Mouse (Mus musculus) lung, adult 10 weeks (tissue): Measurements from ENCODE around the gene Cdx4. TPM values are rescaled to one million over a fixed set of nuclear protein-coding genes. Genes with fewer than 3 reads are reported as not detected.

ENCODE experiments used
- polyA plus RNA-seq: library from polyadenylated mRNA; stranded (reverse); fragments of 350-450 nt; fragmentation: Illumina TruSeq; extraction: RNeasy Lipid Tissue Mini Kit (QIAGEN cat#74804); gene quantifications from one replicate; pipeline ENCODE4 v1.2.3, GENCODE M21; 2014; ENCODE audit warnings: low read depth, low replicate concordance; ENCODE audit not compliant: insufficient read depth

The Cdx4 gene
- not detected for polyA plus RNA-seq

DNA sequence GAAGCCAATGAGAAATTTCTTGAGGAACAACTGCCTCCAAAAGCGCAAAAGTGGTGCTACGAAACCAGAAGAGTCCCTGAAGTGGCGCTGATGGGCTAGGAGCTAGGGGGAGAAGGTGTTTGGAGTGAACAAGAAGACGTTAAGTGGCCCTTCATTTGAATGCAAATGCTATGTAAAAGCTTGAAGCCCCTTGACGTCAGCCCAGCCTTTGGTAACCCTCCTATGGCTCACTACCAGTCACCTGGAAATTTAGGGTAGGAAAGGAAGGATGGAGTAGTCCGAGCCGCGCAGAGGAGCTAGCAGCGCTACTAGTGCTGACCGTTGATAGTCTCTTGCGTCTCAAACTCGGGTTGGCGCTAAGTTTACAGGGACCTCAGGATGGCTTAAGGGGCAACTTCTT, at the start of gene Cdx4:
TSS of gene Cdx4 (plus strand) at position 253 of the 400 bp plus-strand sequence.

DNA sequence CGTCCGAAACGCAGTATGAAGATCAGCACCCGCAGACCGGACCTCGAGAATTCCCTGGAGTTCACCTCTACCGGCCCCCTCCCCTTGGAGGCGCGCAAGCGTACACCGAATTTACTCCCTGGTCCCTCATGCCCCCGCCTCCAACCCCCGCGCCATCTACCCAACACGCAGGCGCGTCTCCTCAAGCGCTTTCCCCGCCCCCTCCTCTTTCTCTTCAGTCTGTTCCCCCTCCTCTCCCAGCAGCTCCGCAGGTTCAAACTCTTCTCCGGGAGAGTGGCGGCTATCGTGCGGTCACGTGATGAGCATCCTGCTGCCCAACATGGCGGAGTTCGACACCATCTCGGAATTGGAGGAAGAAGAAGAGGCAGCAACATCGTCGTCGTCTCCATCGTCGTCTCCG, 35.1 kb downstream of the Cdx4 start, which contains the start of gene Chic1:
TSS of gene Chic1 (plus strand) at position 190 of the 400 bp plus-strand sequence.

Other genes starting within 250 kb of the Cdx4 start
- 0.12 TPM for gene Nap1l2, start 134.8 kb upstream of the Cdx4 start, polyA plus RNA-seq
- 0.84 TPM for gene Chic1, start 35.1 kb downstream of the Cdx4 start, polyA plus RNA-seq
- gene Tsx, start 93.1 kb downstream of the Cdx4 start, polyA plus RNA-seq, result not detected
- not detected for gene Gm26992, start 100.6 kb downstream of the Cdx4 start, polyA plus RNA-seq